Mouse (Mus musculus): ENCODE data around the gene Stk24. TPM values are rescaled to one million over a fixed set of nuclear protein-coding genes. Genes with fewer than 3 reads are reported as not detected.

The Stk24 gene
- polyA plus RNA-seq, 1 experiment from 2014 or later: 30.6 TPM

DNA sequence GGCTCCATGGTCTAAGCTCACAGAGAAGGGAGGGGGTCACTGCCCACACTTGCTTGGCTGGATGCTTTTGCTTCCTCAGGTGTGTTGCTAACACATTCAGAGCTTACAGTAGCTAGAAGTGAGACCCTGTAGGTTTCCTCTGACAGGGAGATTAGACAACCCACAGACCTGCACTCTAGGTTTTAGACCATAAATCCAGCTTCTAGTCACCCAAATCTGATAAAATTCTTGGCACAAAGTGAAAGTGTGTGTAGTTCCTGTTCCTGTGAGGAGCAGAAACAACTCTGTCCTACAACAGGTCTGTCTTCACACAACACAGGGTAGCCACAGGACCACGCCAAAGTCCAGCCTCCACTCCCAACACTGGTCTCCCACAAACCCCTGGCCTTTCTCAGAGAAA lies 21.5 kb downstream of the Stk24 start:
- peaks cover 19% of the 10 kb centered on the region for H3K4me1 ChIP-seq (ENCODE audit: insufficient read depth, low read depth, low read length)
- TF ChIP-seq EP300 (IDR thresholded peaks at IDR 0.05) (no peak), CTCF (IDR thresholded peaks at IDR 0.05) (no peak)
- WGBS: 76% methylated on average over 1 of the region's 1 CpGs
- ATAC-seq (no peak), DNase-seq (ENCODE audit: low spot score) (no peak)
- no peak overlapping the region for H3K9ac ChIP-seq (replicated peaks; ENCODE audit: low read depth)
- no peaks in the 10 kb centered on the region for H3K36me3 ChIP-seq (ENCODE audit: insufficient read depth, low read length)
- H3K27me3 ChIP-seq (replicated peaks; ENCODE audit: insufficient read depth, low read length): no peaks in the 10 kb centered on the region
- H3K4me3 ChIP-seq (ENCODE audit: low read depth, low read length): no peak overlapping the region
- H3K9me3 ChIP-seq (ENCODE audit: low read length): no peaks in the 10 kb centered on the region
- no peak overlapping the region for H3K4me2 ChIP-seq (replicated peaks; ENCODE audit: low read depth, low read length)
- H3K27ac ChIP-seq (ENCODE audit: low read length): no peak overlapping the region

DNA sequence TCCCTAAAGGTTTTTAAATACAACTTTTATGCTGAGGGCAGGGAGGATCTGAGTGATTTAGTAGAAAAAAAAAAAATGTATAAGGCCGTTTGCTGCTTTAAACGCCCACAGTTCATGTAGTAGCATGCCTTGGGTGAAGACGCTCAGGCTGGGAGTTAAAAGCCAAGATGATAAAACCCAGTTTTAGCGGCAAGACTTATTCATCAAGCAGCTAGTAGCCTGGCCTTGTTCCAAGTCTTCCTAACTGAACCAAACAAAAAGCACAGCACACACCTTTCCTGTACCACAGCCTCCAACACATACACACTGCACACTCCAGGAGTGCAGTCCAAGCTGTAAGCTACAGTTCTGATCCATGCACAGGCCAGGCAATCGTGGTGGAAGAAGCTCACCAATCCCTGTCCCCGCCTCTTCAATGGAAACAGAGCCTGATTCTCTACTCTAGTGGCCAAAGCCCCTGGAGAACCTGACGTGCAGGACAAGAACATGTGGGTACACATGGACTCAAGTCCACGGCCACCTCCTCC lies 23.4 kb downstream of the Stk24 start:
- no peak for TF ChIP-seq EP300 (IDR thresholded peaks at IDR 0.05)
- no peak for TF ChIP-seq CTCF (IDR thresholded peaks at IDR 0.05)
- 39% methylated on average over 8 of the region's 8 CpGs for WGBS

DNA sequence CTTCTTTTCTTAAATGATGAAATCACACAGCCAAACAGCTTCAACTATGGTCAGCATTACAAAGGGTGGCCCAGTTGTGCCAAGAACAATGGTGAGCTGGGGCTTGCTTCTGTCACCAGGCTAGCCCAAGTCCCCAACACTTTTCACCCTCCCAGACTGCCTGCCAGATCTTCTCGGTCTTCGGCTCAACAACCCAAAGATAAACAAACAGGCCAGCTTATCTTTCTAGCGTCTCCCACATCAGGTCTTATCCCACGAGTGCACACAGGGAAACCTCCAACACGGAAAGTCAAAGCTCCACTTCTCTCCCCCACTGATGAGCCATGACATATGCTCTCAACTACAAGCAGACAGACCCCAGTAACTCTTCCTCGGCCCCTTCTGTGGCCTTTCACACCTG lies 24.1 kb downstream of the Stk24 start:
- Histone ChIP-seq H3K27me3 (replicated peaks; ENCODE audit: insufficient read depth, low read length) (no peaks in the 10 kb centered on the region), H3K27ac (ENCODE audit: low read length) (no peak overlapping the region), H3K4me3 (ENCODE audit: low read depth, low read length) (no peak overlapping the region), H3K4me2 (replicated peaks; ENCODE audit: low read depth, low read length) (no peak overlapping the region), H3K4me1 (ENCODE audit: insufficient read depth, low read depth, low read length) (peaks cover 15% of the 10 kb centered on the region), H3K9me3 (ENCODE audit: low read length) (no peaks in the 10 kb centered on the region), H3K9ac (replicated peaks; ENCODE audit: low read depth) (no peak overlapping the region), H3K36me3 (ENCODE audit: insufficient read depth, low read length) (no peaks in the 10 kb centered on the region)
- DNase-seq (ENCODE audit: low spot score) (no peak), ATAC-seq (no peak)
- 8% methylated on average over 6 of the region's 6 CpGs for WGBS
- TF ChIP-seq CTCF (IDR thresholded peaks at IDR 0.05) (no peak), EP300 (IDR thresholded peaks at IDR 0.05) (no peak)

More for the DNA sequence above, 23.4 kb downstream of the Stk24 start:
- no peaks in the 10 kb centered on the region for H3K27me3 ChIP-seq (replicated peaks; ENCODE audit: insufficient read depth, low read length)
- H3K4me3 ChIP-seq (ENCODE audit: low read depth, low read length): no peak overlapping the region
- DNase-seq (ENCODE audit: low spot score): peak; percentile 52
- peak; percentile 32; the same call in 1 of the 2 replicates for ATAC-seq
- H3K36me3 ChIP-seq (ENCODE audit: insufficient read depth, low read length): no peaks in the 10 kb centered on the region
- no peak overlapping the region for H3K9ac ChIP-seq (replicated peaks; ENCODE audit: low read depth)
- no peak overlapping the region for H3K27ac ChIP-seq (ENCODE audit: low read length)
- H3K4me1 ChIP-seq (ENCODE audit: insufficient read depth, low read depth, low read length): peaks cover 16% of the 10 kb centered on the region
- H3K9me3 ChIP-seq (ENCODE audit: low read length): no peaks in the 10 kb centered on the region
- H3K4me2 ChIP-seq (replicated peaks; ENCODE audit: low read depth, low read length): no peak overlapping the region

DNA sequence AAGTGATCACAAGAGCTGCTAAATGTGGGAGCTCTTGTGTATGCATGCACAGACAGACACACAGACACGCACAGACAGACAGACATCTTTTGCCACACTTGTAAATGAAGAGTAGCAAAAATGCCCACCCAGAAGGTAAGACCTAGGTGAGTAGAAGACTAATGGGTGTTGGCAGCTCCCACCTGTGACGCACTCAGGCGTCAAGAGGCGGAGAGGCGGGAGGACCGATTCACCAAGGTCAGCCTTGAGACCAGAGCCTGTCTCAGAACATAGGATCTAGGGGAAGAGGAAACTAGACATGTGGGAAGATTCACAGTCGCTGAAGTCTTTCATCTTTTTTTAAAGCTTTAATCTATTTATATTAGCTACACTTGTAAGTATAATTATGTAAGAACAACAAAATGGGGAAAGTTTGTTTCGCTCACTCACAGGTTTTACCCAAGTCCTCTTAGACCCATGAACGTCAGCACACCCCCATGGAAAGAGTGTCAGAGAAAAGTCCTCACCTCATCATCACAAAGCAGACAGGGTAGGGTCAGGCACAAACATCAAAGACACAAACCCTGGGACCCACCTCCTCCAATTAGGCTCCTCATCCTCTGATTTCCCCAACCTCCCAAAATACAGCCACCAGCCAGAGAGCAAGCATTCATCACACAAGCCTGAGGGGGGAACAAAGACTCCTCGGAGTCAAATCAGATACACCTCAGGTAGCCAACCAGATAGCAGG lies 26.0 kb downstream of the Stk24 start:
- Histone ChIP-seq H3K4me3 (ENCODE audit: low read depth, low read length) (no peak overlapping the region), H3K27ac (ENCODE audit: low read length) (no peak overlapping the region), H3K4me1 (ENCODE audit: insufficient read depth, low read depth, low read length) (peaks cover 24% of the 10 kb centered on the region; the same call in 1 of the 2 replicates), H3K27me3 (replicated peaks; ENCODE audit: insufficient read depth, low read length) (no peaks in the 10 kb centered on the region), H3K4me2 (replicated peaks; ENCODE audit: low read depth, low read length) (no peak overlapping the region), H3K9ac (replicated peaks; ENCODE audit: low read depth) (no peak overlapping the region), H3K36me3 (ENCODE audit: insufficient read depth, low read length) (no peaks in the 10 kb centered on the region), H3K9me3 (ENCODE audit: low read length) (no peaks in the 10 kb centered on the region)
- TF ChIP-seq EP300 (IDR thresholded peaks at IDR 0.05) (no peak), CTCF (IDR thresholded peaks at IDR 0.05) (no peak)
- DNase-seq (ENCODE audit: low spot score): no peak
- no peak for ATAC-seq
- 68% methylated on average over 10 of the region's 10 CpGs for WGBS

DNA sequence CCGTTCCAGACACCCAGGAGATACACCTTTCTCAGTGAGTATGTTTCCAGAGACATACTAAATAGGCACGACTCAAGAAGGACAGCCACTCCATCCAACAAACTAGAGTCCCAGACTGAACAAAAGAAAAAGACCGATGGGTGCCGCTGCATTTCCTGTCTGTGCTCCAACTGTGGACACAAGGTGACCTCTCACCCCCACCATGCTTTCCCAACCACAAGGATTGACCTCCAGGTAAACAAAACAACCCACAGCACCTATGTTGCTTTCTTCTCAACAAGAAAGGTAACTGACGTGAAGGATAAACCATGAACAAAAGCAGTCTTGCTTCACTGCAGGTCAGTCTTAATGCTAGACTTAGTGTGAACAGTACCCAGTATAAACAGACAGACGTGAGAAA lies 27.1 kb downstream of the Stk24 start:
- Histone ChIP-seq H3K4me3 (ENCODE audit: low read depth, low read length) (no peak overlapping the region), H3K4me2 (replicated peaks; ENCODE audit: low read depth, low read length) (no peak overlapping the region), H3K36me3 (ENCODE audit: insufficient read depth, low read length) (no peaks in the 10 kb centered on the region), H3K27ac (ENCODE audit: low read length) (no peak overlapping the region), H3K9me3 (ENCODE audit: low read length) (no peaks in the 10 kb centered on the region), H3K4me1 (ENCODE audit: insufficient read depth, low read depth, low read length) (peaks cover 26% of the 10 kb centered on the region; the same call in 1 of the 2 replicates), H3K27me3 (replicated peaks; ENCODE audit: insufficient read depth, low read length) (no peaks in the 10 kb centered on the region), H3K9ac (replicated peaks; ENCODE audit: low read depth) (no peak overlapping the region)
- no peak for TF ChIP-seq EP300 (IDR thresholded peaks at IDR 0.05)
- TF ChIP-seq CTCF (IDR thresholded peaks at IDR 0.05): no peak
- 61% methylated on average over 6 of the region's 6 CpGs for WGBS
- DNase-seq (ENCODE audit: low spot score): no peak
- ATAC-seq: no peak

DNA sequence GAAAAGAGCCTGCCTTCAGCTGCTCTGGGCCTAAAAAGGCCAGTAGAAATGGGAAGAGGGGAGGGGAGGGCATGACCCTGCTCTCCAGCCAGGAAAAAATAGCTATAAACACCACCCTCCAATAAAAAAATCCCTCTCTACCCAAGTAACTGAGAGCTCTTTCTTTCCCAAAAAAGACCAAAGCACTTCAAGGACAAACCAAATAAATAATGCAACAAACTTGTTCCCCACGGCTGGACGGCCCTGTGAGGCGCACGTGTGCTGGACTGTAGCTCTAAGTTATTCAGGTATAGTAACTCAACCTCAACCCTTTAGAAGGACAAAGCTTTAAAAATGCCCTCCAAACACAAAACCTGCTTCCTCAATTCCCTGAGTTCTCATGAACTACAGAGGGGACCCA lies 28.1 kb downstream of the Stk24 start:
- Histone ChIP-seq H3K9ac (replicated peaks; ENCODE audit: low read depth) (no peak overlapping the region), H3K27ac (ENCODE audit: low read length) (no peak overlapping the region)

More for the DNA sequence above, 28.1 kb downstream of the Stk24 start:
- Histone ChIP-seq H3K4me1 (ENCODE audit: insufficient read depth, low read depth, low read length) (peaks cover 29% of the 10 kb centered on the region; the same call in 1 of the 2 replicates), H3K36me3 (ENCODE audit: insufficient read depth, low read length) (no peaks in the 10 kb centered on the region), H3K4me3 (ENCODE audit: low read depth, low read length) (no peak overlapping the region), H3K27me3 (replicated peaks; ENCODE audit: insufficient read depth, low read length) (no peaks in the 10 kb centered on the region), H3K4me2 (replicated peaks; ENCODE audit: low read depth, low read length) (no peak overlapping the region), H3K9me3 (ENCODE audit: low read length) (no peaks in the 10 kb centered on the region)
- ATAC-seq (no peak), DNase-seq (ENCODE audit: low spot score) (no peak)
- 50% methylated on average over 4 of the region's 4 CpGs for whole genome bisulfite sequencing
- TF ChIP-seq CTCF (IDR thresholded peaks at IDR 0.05) (no peak), EP300 (IDR thresholded peaks at IDR 0.05) (no peak)
